Mouse (Mus musculus): ENCODE measurements around the gene Ryr3. TPM values are rescaled to one million over a fixed set of nuclear protein-coding genes. Genes with fewer than 3 reads are reported as not detected.

Gene Ryr3
- total RNA-seq, 1 experiment from 2014 or later = not detected

GRCm38 (mm10) chr2:112606536-112606935 is 610.4 kb downstream of the Ryr3 start:
- ATAC-seq (replicated peaks; ENCODE audit: insufficient number of reproducible peaks, low FRiP score, low TSS enrichment, poor library complexity, severe bottlenecking) = no peak

DNA sequence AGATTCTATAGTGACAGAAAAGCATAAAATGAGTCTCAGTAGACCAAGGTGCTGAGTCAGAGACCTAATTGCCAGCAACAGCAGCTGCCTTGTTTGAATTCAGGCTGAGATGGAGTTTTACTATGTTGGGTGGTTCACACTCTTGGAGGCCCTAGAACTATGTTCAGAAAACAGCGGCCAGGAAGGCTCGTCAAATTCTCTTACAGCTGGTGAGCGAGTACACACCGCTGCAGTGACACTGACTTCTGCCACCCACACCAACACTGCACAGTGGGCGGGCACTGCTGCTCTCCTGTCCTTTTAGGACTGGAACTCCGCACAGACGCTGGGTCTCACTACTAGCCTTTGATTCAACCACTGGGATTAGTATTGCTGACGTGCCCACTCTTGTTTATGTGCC is 614.4 kb downstream of the Ryr3 start:
- no peak for ATAC-seq (replicated peaks; ENCODE audit: insufficient number of reproducible peaks, low FRiP score, low TSS enrichment, poor library complexity, severe bottlenecking)

DNA sequence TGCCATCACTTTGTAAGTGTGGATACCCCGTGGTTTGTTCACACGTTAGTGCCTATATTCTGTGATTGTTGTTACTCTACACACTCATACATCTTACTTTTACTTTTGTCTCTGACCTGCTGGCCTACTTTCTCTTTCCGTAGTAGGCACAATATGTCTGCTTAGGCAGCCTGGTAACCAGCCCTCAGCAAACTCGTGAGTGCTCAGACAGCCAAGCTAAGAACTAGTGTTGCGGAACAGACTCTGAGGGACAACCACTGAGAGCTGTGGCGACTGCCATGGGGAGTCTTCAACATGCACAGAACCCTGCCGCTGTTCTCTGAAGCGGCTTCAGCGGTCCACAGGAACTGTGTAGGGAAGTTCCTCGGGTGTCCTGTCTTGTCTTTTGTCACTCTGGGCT is 616.7 kb downstream of the Ryr3 start:
- ATAC-seq (replicated peaks; ENCODE audit: insufficient number of reproducible peaks, low FRiP score, low TSS enrichment, poor library complexity, severe bottlenecking) = no peak

DNA sequence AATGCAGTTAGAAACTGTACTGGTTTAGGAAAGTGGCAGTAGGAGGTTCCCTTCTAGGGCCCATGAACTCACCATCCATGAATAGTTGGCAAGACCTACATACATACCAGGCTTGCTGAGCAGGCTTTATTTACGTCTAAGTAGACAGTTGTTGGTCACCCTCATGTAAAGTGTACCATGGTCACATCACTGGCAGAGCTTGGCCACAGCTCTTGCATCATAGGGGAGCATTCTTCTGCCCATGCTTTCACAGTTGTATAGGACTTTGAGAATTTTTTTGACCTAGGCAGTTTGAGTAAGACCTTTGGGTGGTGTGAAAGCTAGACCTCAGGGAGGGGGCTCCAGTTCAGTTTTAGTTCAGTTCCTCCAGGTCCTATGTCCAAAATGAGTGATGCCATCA is 619.8 kb downstream of the Ryr3 start:
- no peak for ATAC-seq (replicated peaks; ENCODE audit: insufficient number of reproducible peaks, low FRiP score, low TSS enrichment, poor library complexity, severe bottlenecking)

- ATAC-seq (replicated peaks; ENCODE audit: insufficient number of reproducible peaks, low FRiP score, low TSS enrichment, poor library complexity, severe bottlenecking) = no peak
These were observed 620.5 kb downstream of the Ryr3 start for GRCm38 (mm10) chr2:112596415-112596814.

DNA sequence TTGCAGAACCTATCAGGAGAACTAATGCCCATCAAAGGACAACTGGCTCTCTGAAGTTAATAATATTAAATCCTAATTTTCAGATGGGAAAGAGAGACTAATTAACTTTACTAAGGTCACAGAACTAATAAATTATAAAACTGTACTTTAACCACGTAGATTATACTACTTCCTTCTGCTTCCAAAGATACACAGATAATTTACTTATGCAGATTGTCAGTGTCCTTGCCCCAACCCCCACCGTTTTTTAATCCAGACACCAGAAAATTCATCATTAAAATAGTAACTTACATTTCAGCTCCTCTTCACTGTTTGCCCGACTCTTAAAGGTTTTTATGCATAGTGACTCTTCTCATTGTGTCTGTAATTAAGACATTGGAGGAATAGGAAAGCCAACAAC is 621.1 kb downstream of the Ryr3 start:
- ATAC-seq (replicated peaks; ENCODE audit: insufficient number of reproducible peaks, low FRiP score, low TSS enrichment, poor library complexity, severe bottlenecking) = no peak

- no peak for ATAC-seq (replicated peaks; ENCODE audit: insufficient number of reproducible peaks, low FRiP score, low TSS enrichment, poor library complexity, severe bottlenecking)
These were observed 623.1 kb downstream of the Ryr3 start for GRCm38 (mm10) chr2:112593781-112594180.

- no peak for ATAC-seq (replicated peaks; ENCODE audit: insufficient number of reproducible peaks, low FRiP score, low TSS enrichment, poor library complexity, severe bottlenecking)
These were observed 623.6 kb downstream of the Ryr3 start for GRCm38 (mm10) chr2:112593322-112593721.

- no peak for ATAC-seq (replicated peaks; ENCODE audit: insufficient number of reproducible peaks, low FRiP score, low TSS enrichment, poor library complexity, severe bottlenecking)
These were observed 625.4 kb downstream of the Ryr3 start for GRCm38 (mm10) chr2:112591451-112591871.

- no peak for ATAC-seq (replicated peaks; ENCODE audit: insufficient number of reproducible peaks, low FRiP score, low TSS enrichment, poor library complexity, severe bottlenecking)
These were observed 625.9 kb downstream of the Ryr3 start for GRCm38 (mm10) chr2:112590985-112591384.

Other genes with a start within 250 kb of the Ryr3 start
- not detected in 3 replicates for gene Tmco5b, start 68.6 kb upstream of the Ryr3 start, total RNA-seq (2017)
- gene Fmn1, start 110.6 kb upstream of the Ryr3 start, total RNA-seq (2017) = 1.9 to 19.7 TPM (median 4.3 TPM) in 3 replicates